Mouse (Mus musculus) frontal cortex, postnatal 14 days (tissue): Measurements from ENCODE around the gene Eif4e3.

Experiments
- DNase-seq, 2 experiments: peaks; one replicate each; pipeline ENCODE4 v3.0.0; 2022; ENCODE audit warnings: low spot score in 2 of 2

Eif4e3 gene

GRCm38 (mm10) chr6:99666318-99667171, at the start of gene Eif4e3, which contains the start of gene Gm20696:
Gene Eif4e3 (minus strand): TSS chr6:99666771.
Gene Gm20696 (minus strand): TSS chr6:99666797.
- DNase-seq = no peak

GRCm38 (mm10) chr6:99715913-99716312, 49.3 kb upstream of the Eif4e3 start:
- DNase-seq = no peak

GRCm38 (mm10) chr6:99715191-99715590, 48.6 kb upstream of the Eif4e3 start:
- DNase-seq = no peak

GRCm38 (mm10) chr6:99713256-99713655, 46.7 kb upstream of the Eif4e3 start:
- no peak for DNase-seq

GRCm38 (mm10) chr6:99711576-99712101, 45.1 kb upstream of the Eif4e3 start:
- DNase-seq = no peak

- DNase-seq = no peak
Measured at GRCm38 (mm10) chr6:99700484-99700883, 33.9 kb upstream of the Eif4e3 start.

GRCm38 (mm10) chr6:99692916-99693841, 26.6 kb upstream of the Eif4e3 start:
- DNase-seq = no peak

- peak in 1 of 2 experiments; percentile 30 for DNase-seq
Measured at GRCm38 (mm10) chr6:99692206-99692915, 25.8 kb upstream of the Eif4e3 start, which contains the start of gene Gpr27. Gene Gpr27 (plus strand): TSS chr6:99692679.

GRCm38 (mm10) chr6:99691666-99692205, 25.2 kb upstream of the Eif4e3 start:
- DNase-seq = no peak

- no peak for DNase-seq
Measured at GRCm38 (mm10) chr6:99688513-99688912, 21.9 kb upstream of the Eif4e3 start.

GRCm38 (mm10) chr6:99684899-99685298, 18.3 kb upstream of the Eif4e3 start:
- no peak for DNase-seq

- no peak for DNase-seq
Measured at GRCm38 (mm10) chr6:99683974-99684373, 17.4 kb upstream of the Eif4e3 start.

- DNase-seq = no peak
Measured at GRCm38 (mm10) chr6:99678108-99678507, 11.5 kb upstream of the Eif4e3 start.

GRCm38 (mm10) chr6:99677325-99677724, 10.8 kb upstream of the Eif4e3 start:
- DNase-seq = no peak

- no peak for DNase-seq
Measured at GRCm38 (mm10) chr6:99674482-99674881, 7.9 kb upstream of the Eif4e3 start.

- no peak for DNase-seq
Measured at GRCm38 (mm10) chr6:99671768-99672167, 5.2 kb upstream of the Eif4e3 start.

GRCm38 (mm10) chr6:99670481-99671119, 4.0 kb upstream of the Eif4e3 start:
- peak in 1 of 2 experiments; percentile 55 for DNase-seq

GRCm38 (mm10) chr6:99669481-99670325, 3.1 kb upstream of the Eif4e3 start:
- DNase-seq = peak; percentile 67 to 78

GRCm38 (mm10) chr6:99667290-99667689, 719 bp upstream of the Eif4e3 start:
- no peak for DNase-seq
